In the genomic region with DNA sequence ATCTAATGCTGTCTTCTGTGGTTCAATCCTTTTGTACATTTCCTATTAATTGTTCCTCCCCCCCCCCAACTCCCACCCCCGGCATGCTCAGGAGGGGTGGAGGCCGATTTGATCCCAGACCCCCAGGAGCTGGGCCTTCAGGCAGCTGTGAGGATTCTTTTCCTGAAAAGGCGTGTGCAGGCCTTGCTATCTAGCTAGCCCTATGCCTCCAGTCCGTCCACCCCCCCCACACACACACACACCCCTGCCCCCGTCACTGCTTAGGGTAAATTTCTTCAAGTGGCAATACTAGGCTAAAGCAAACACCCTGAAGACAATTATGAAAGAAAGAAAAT, we compare ENCODE assay signal across 7 mouse cellular contexts. TPM values are rescaled to one million over a fixed set of nuclear protein-coding genes. Genes with fewer than 3 reads are reported as not detected.
DNase-seq lines count a peak whose midpoint lies in the region; ATAC-seq lines count a peak whose summit lies in the region.

No protein-coding gene starts in this region.

- H3K27me3 ChIP-seq in megakaryocyte, embryonic 14.5 days (replicated peaks), result no peaks in the 10 kb centered on the region
- H3K27me3 ChIP-seq in forebrain, embryonic 12.5 days, result no peaks in the 10 kb centered on the region
- no peaks in the 10 kb centered on the region for H3K27me3 ChIP-seq in liver, embryonic 12.5 days (replicated peaks)

- H3K4me1 ChIP-seq in megakaryocyte, embryonic 14.5 days, result peaks cover 60% of the 10 kb centered on the region
- H3K4me1 ChIP-seq in forebrain, embryonic 12.5 days, result peaks cover 8% of the 10 kb centered on the region
- peaks cover 21% of the 10 kb centered on the region for H3K4me1 ChIP-seq in liver, embryonic 12.5 days

- H3K27ac ChIP-seq in forebrain, embryonic 12.5 days, result peak overlapping the region; percentile 74
- peak overlapping the region; percentile 76; the same call in 1 of the 2 replicates for H3K27ac ChIP-seq in liver, embryonic 12.5 days

- ATAC-seq in megakaryocyte, adult 5-6 weeks (ENCODE audit: poor library complexity, severe bottlenecking), result no peak
- peak; percentile 30; the same call in 1 of the 2 replicates for ATAC-seq in forebrain, embryonic 12.5 days (ENCODE audit: low FRiP score)
- no peak for ATAC-seq in liver, embryonic 12.5 days

- H3K36me3 ChIP-seq in megakaryocyte, embryonic 14.5 days (replicated peaks; ENCODE audit: low read length), result no peaks in the 10 kb centered on the region
- no peaks in the 10 kb centered on the region for H3K36me3 ChIP-seq in forebrain, embryonic 12.5 days (replicated peaks)
- H3K36me3 ChIP-seq in liver, embryonic 12.5 days, result no peaks in the 10 kb centered on the region

- H3K4me2 ChIP-seq in forebrain, embryonic 12.5 days, result peak overlapping the region; percentile 60
- peak overlapping the region; percentile 76 for H3K4me2 ChIP-seq in liver, embryonic 12.5 days

- no peaks in the 10 kb centered on the region for H3K9me3 ChIP-seq in megakaryocyte, embryonic 14.5 days
- no peaks in the 10 kb centered on the region for H3K9me3 ChIP-seq in forebrain, embryonic 12.5 days
- H3K9me3 ChIP-seq in liver, embryonic 12.5 days (replicated peaks), result no peaks in the 10 kb centered on the region

- WGBS in forebrain, embryonic 12.5 days, result 13% methylated on average over 5 of the region's 5 CpGs
- 12% methylated on average over 5 of the region's 5 CpGs for WGBS in liver, embryonic 12.5 days (ENCODE audit: insufficient replicate concordance)

- H3K9ac ChIP-seq in forebrain, embryonic 12.5 days, result peak overlapping the region; percentile 56
- H3K9ac ChIP-seq in liver, embryonic 12.5 days, result peak overlapping the region; percentile 72

- H3K4me3 ChIP-seq in megakaryocyte, embryonic 14.5 days (replicated peaks), result peak overlapping the region; percentile 90
- peak overlapping the region; percentile 46 for H3K4me3 ChIP-seq in forebrain, embryonic 12.5 days (replicated peaks)
- H3K4me3 ChIP-seq in liver, embryonic 12.5 days, result peak overlapping the region; percentile 70

- peak; percentile 35 for DNase-seq in yolk sac, embryonic 10.5 days (ENCODE audit: low spot score)
- DNase-seq in urinary bladder, postnatal 10 days (ENCODE audit: low spot score), result no peak
- no peak for DNase-seq in urinary bladder, postnatal 4 days (ENCODE audit: low spot score in 2 of 2)

RNA-seq across cellular contexts. Expression of a gene that starts 2.6 kb away (rescaled TPM):
- 7.3 TPM in 1 of 2 replicates, not detected in the other for polyA plus RNA-seq in megakaryocyte, embryonic 14.5 days (2012; ENCODE audit: insufficient read depth, low replicate concordance)
- 66.6 and 69.0 TPM in 2 replicates for total RNA-seq in megakaryocyte, adult 5-6 weeks (2015)
- 88.5 and 97.9 TPM in 2 replicates for total RNA-seq in megakaryocyte, adult 5-6 weeks (2017)
- 52.8 and 53.1 TPM in 2 replicates for polyA plus RNA-seq in forebrain, embryonic 12.5 days (2016; fragmentation: Nextera tagmentation; extraction: Ambion mirVana)
- 24.9 and 26.2 TPM in 2 replicates for polyA plus RNA-seq in liver, embryonic 12.5 days (2016; fragmentation: Nextera tagmentation; extraction: Ambion mirVana)

RNA-seq across cellular contexts. Expression of a gene that starts 12.5 kb away (rescaled TPM):
- polyA plus RNA-seq in megakaryocyte, embryonic 14.5 days (2012; ENCODE audit: insufficient read depth, low replicate concordance), result 0.56 and 0.73 TPM in 2 replicates
- total RNA-seq in megakaryocyte, adult 5-6 weeks (2015), result 0.67 and 1.1 TPM in 2 replicates
- 0.48 and 0.98 TPM in 2 replicates for total RNA-seq in megakaryocyte, adult 5-6 weeks (2017)
- polyA plus RNA-seq in forebrain, embryonic 12.5 days (2016; fragmentation: Nextera tagmentation; extraction: Ambion mirVana), result 21.3 and 22.0 TPM in 2 replicates
- polyA plus RNA-seq in liver, embryonic 12.5 days (2016; fragmentation: Nextera tagmentation; extraction: Ambion mirVana), result 1.8 and 1.9 TPM in 2 replicates
